Mouse (Mus musculus) layer of hippocampus, adult 18-20 months (tissue): ENCODE measurements at regions not wholly inside any gene's neighbourhood (a gene's known extent, or its start where the extent isn't known, plus 50 kb on each side); places are given as distances from the start of the nearest gene placed in this dataset.
A peak's percentile ranks its signal among the peaks of the same experiment; 100 is the strongest.
"Not testable (repeated sequence)": the region's sequence is repeated elsewhere in the genome, so short reads cannot be mapped to it uniquely, and the experiment has no call there.

Source experiments
- DNase-seq, 2 experiments: peaks; one replicate each; pipeline ENCODE4 v3.0.0; 2022; ENCODE audit warnings: low spot score in 2 of 2
- microRNA-seq, 2 experiments: library from miRNA; unstranded; fragments of <30 nt; microRNA quantifications; one replicate each; pipeline ENCODE4 v1.2.0; 2021

DNA sequence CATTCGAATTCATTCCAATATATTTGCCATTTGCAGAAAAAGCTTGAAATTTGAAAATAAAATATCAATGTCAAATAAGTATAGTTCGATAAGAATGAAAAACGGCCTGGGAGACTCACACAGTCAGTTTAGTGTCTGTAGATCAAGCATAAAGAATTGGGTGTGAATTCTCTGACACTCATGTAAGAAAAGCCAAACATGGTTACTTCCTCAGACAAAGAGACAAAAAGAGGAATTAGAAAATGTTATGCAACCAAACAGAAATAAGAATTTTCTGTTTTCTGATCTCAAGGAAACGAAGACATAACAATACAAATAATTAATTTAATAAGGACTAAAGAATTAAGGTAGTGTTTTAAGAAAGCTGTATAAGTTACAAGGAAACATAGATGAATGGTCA lies 113.7 kb upstream of the Egfr start:
- DNase-seq, result no peak

DNA sequence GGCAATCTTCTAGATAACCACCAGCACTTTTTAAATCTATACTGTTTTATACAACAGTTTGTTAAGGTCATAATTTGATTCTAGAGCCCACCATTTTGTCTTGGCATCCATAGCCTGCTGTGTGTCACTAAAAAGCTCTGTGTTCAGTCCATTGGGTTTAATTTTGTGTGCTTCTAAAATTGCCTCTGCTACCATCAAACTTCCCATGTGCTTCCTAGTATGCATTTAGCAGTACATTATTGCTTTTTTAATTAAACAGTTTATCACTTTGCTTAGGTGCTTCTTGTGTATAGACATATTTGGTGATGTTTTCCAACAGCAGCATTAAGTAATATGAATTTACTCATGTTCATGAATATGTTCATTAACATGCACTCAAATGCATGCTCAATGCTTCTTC lies 102.4 kb upstream of the Egfr start:
- no peak for DNase-seq

DNA sequence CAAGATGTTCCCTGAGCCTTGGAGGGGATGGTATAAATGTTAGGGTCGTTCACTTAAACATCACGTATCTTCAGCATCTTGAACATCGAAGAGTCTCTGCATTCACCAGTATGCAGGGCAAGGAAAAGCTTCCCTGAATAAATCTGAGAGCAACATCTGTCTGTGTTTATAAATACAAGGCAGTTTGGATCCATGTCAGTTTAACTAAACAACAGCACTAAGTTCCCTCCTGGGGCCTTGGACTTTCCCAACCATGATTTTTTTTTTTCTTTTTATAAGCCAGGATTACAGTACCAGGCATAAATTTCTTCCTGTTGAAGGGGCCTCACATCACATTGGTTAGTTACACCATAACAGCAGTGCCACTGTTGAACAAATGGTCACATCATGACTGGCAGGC lies 88.2 kb upstream of the Egfr start:
- no peak for DNase-seq

DNA sequence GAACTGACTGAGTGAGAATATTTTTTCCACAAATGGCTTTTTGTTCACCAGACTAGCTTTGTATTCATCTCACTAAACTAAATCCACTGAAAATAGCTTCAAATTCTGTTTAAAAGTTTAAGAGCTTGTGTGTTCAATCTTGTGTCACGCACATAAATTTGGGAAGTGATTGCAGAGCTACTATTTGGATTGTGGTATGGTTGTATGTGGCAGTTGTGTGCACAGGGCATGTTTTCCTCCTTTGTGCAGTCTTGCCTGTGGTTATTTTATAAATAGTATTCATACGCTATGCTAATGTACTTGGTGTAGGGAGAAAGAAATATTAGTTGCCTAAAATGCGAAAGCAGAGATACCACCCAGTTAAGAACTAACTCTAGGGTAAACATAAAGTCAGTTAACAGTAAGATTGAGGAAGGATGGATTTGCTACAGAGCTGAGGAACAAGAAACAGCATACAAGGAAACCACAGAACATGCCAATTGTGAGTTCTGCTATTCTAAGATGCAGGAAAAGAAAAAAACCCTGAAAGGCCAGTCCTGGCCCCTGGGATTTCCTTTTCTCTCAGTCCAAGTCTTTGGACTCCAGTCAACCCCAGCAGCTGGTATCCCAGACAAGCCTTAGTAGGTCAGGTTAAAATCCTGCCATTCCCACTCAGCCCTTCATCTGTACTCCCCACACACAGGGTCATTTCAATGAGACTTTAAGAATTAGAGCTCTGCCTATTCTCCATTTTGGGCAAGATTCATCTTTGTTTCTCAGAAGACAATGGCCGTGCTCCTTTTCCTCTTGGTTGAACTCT lies 82.4 kb upstream of the Egfr start:
- DNase-seq, result peak in 1 of 2 experiments; percentile 5

DNA sequence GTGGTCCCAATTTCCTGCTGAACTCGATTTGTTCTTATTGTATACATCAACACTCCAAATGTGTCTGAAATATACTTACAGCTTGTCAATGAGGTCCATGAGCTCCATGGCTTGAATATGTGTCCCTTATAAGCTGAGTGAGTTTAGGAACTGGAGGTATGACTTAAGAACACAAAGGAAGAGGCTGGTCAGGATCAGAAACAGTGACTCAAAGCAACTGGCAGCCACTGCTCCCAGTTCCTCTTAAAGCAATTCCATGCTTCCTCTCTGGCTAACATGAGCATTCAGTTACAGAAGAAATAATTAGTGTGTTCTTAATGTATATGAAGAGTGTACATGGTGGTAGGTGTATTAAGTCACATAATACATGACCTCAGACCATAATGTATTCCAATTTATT lies 81.7 kb upstream of the Egfr start:
- no peak for DNase-seq

DNA sequence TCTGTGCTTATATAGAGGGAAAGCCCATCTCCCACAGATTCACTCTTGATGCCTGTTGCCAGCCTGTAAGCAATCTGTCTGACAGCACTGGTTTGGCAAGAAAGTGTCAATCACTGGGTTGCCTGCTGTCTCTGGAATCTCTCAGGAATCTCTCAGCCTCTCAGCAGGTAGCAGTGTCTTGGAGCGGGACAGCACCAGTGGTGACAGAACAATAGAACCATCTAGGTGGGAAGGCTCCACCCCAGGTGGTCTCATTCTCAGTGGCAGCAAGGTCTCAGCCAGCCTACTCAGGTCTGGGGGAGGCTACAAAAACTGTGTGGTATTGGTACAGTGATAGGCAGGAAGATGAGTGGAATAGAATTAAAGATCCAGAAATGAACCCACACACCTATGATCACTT lies 76.1 kb upstream of the Egfr start:
- not testable (repeated sequence) for DNase-seq

DNA sequence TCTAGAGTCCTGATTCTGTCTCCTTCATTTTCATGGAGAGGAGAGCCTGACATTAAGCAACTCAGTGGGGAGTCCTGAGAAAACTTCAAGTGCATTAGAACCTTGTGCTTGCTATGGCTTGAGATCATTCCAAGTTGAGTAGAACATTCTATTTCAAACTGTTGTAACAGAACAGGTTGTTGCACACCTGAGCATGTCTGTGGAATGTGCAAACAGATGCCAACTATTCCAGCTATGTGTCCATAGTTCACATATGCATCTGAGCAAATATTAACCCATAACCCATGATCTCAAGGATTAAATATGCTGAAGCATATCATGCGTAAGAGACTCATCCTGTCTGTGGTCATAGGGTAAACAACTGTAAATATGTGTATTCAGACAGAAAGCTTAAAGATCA lies 68.5 kb upstream of the Egfr start:
- DNase-seq, result no peak

DNA sequence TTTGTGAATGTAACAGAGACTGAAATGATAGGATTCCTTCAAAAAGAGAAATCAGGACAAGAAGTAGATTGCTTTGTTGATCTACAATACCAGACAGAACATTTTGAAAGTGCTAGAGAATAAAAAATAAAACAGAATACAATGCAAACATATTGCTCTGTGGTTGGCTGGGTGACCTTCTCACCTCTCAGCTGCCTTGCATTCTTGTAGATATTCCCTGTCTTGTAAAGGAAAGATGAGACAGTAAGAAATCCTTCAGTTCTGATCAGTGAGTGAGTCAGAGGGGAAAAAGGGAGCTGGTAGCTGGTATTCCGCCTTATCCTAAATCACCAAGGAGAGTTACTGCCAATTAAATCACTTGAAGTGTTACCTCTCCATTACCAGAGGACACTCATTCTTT lies 56.4 kb upstream of the Egfr start:
- no peak for DNase-seq

DNA sequence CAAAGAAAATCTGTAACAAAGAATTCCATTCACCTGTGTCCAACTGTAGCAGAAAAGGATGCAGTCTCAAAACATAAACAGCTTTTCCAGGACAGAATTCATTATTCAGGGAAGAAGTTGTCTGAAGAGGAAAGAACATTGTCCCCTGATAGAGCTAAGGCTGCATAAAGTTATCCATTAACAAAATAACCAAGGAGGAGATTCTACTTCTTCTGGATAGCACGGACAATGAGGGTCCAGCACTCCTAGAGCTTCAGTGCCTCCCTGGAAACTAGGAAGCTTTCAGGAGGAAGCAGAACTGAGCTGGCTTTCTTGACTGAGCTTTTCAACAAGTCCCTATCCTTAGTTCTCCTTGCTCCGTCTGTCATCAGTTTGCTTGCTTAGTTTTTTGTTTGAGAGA lies 55.2 kb upstream of the Egfr start:
- no peak for DNase-seq

DNA sequence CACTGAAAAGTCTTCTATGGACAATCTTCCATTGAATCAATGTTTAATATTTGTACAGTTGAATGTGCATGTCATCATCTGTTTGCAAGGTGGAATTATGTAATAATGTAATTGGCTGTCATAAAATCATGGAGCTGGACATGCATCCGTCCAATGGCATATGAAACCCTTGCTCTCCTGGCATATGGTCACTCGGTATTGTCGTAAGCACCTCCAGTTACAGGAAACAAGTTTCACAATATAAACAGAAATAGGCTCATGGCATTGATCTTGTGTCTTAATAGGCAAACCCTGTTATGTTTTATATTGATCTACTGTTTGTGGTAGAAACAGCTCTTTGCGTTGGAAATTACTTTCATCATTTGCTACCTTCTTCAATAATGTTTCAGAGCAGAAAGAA lies 50.2 kb upstream of the Egfr start:
- DNase-seq, result no peak

Small RNA genes lying in the stretch of these regions (microRNA-seq; reads per million reads assigned to microRNA genes)
- 0 reads per million in 2 experiments for gene Gm24714
